Mouse (Mus musculus) embryonic fibroblast, embryonic 13.5 days (primary cell): Measurements from ENCODE around the gene Shisa3.

Experiments
- CTCF ChIP-seq: IDR thresholded peaks from 2 replicates; pipeline ENCODE4 v1.5.1; 2011; ENCODE audit warnings: mild to moderate bottlenecking, control low read depth, low read length, moderate library complexity, borderline replicate concordance; ENCODE audit not compliant: insufficient read depth
- POLR2A ChIP-seq: IDR thresholded peaks from 2 replicates; pipeline ENCODE4 v1.6.1; 2011; ENCODE audit warnings: low read depth, mild to moderate bottlenecking, control low read depth, low read length, moderate library complexity

DNA sequence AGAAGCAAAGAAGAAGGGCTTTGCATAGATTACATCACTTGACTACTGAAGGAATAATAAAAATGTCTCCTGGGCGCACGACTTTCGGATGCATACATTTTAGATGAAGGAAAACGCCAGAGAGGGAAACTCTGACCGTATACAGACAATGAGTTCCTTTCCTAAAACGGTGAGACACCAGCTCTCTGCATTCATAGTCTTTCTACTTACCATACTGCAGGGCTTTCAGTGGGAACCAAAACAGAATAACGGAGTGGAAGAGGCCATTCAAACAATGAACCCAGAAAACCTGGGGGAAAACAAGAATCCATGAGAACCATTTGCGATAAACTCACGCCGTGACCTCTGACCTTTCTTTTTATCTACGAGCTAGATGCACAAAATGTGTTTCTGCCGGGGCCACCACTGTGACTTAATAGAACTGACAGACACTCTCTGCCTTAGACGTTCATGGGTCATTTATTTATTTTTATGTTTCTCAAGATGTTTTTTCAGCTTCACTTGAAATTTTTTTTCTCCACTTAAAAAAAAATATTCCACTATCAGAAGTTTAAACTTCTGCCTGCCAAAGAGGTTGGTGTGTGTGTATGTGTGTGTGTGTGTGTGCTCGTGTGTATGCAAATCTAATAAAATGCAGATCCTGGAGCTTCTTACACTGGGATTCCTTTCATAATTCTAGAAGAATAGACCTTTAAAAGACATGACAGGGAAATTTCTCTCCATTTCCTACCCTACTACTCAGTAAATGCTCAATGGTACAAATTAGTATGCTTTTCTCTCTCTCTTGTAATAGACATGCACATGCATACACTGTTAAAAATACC, 48.2 kb downstream of the Shisa3 start:
- no peak for TF ChIP-seq CTCF
- no peak for TF ChIP-seq POLR2A
